In genomic region chr3:122432811-122433406, GRCm38 (mm10) we compare ENCODE assay signal across 15 mouse cellular contexts.
DNase-seq lines count a peak whose midpoint lies in the region; ATAC-seq and TF ChIP-seq lines count a peak whose summit lies in the region.
"Had no signal": no experiment of that assay in that cellular context is flagged by ENCODE, and none has a peak within 500 bp of the region (broad histone marks: within the 10 kb centered on the region; RNA-seq: fewer than 3 reads in every experiment).

No protein-coding gene starts in this region.

- peak; percentile 61 for ATAC-seq in kidney, embryonic 16.5 days (ENCODE audit: low FRiP score, low TSS enrichment)
- ATAC-seq in lung, postnatal 0 days, result peak; percentile 56
- ATAC-seq in erythroblast, adult 5-6 weeks (replicated peaks; ENCODE audit: low FRiP score, poor library complexity, severe bottlenecking), result no peak
- ATAC-seq: forebrain, embryonic 14.5 days had no signal

- peak; percentile 50 for DNase-seq in adrenal gland, postnatal 14 days
- no peak for DNase-seq in adrenal gland, adult 2 months
- no peak for DNase-seq in kidney, adult 9 months
- peak; percentile 64 for DNase-seq in adipocyte (ENCODE audit: low spot score)
- DNase-seq in lung, postnatal 0 days (ENCODE audit: low spot score), result peak; percentile 70
- DNase-seq in spleen, adult 12 weeks (ENCODE audit: low spot score), result no peak
- DNase-seq: cerebellum, adult 11-12 months; kidney, adult 18-20 months had no signal

- H3K27ac ChIP-seq in kidney, embryonic 16.5 days (ENCODE audit: low read length), result peak overlapping the region; percentile 51; the same call in 1 of the 2 replicates
- H3K27ac ChIP-seq in lung, postnatal 0 days (ENCODE audit: low read length), result no peak overlapping the region
- H3K27ac ChIP-seq: heart, embryonic 10.5 days; hindbrain, embryonic 10.5 days; limb, embryonic 10.5 days; macrophage had no signal

- H3K4me2 ChIP-seq in kidney, embryonic 16.5 days (replicated peaks; ENCODE audit: low read depth, low read length), result no peak overlapping the region
- H3K4me2 ChIP-seq in lung, postnatal 0 days (replicated peaks; ENCODE audit: low read depth, low read length), result no peak overlapping the region

- no peaks in the 10 kb centered on the region for H3K36me3 ChIP-seq in kidney, embryonic 16.5 days (ENCODE audit: insufficient read depth, low read length)
- no peaks in the 10 kb centered on the region for H3K36me3 ChIP-seq in lung, postnatal 0 days (ENCODE audit: insufficient read depth, low read length)
- H3K36me3 ChIP-seq: heart, embryonic 10.5 days; limb, embryonic 10.5 days had no signal

- H3K4me3 ChIP-seq in kidney, embryonic 16.5 days (ENCODE audit: low read length), result no peak overlapping the region
- no peak overlapping the region for H3K4me3 ChIP-seq in lung, postnatal 0 days (ENCODE audit: low read depth, low read length)
- H3K4me3 ChIP-seq: heart, embryonic 10.5 days; hindbrain, embryonic 10.5 days; limb, embryonic 10.5 days had no signal

- TF ChIP-seq CTCF in lung, postnatal 0 days (IDR thresholded peaks at IDR 0.05), result no peak

- WGBS in kidney, embryonic 16.5 days, result 16% methylated on average over 9 of the region's 9 CpGs
- 31% methylated on average over 9 of the region's 9 CpGs for WGBS in lung, postnatal 0 days

- H3K9ac ChIP-seq in kidney, embryonic 16.5 days (replicated peaks; ENCODE audit: low read length), result no peak overlapping the region
- no peak overlapping the region for H3K9ac ChIP-seq in lung, postnatal 0 days (replicated peaks; ENCODE audit: low read depth)

- no peaks in the 10 kb centered on the region for H3K27me3 ChIP-seq in kidney, embryonic 16.5 days (ENCODE audit: insufficient read depth, low read length)
- H3K27me3 ChIP-seq in lung, postnatal 0 days (replicated peaks; ENCODE audit: insufficient read depth, low read length), result no peaks in the 10 kb centered on the region

- TF ChIP-seq EP300 in lung, postnatal 0 days (IDR thresholded peaks at IDR 0.05), result peak; percentile 39

- H3K4me1 ChIP-seq in kidney, embryonic 16.5 days (ENCODE audit: insufficient read depth, low read length), result peaks cover 20% of the 10 kb centered on the region
- no peaks in the 10 kb centered on the region for H3K4me1 ChIP-seq in lung, postnatal 0 days (ENCODE audit: insufficient read depth, low read depth, low read length)

- no peaks in the 10 kb centered on the region for H3K9me3 ChIP-seq in kidney, embryonic 16.5 days (ENCODE audit: low read length)
- H3K9me3 ChIP-seq in lung, postnatal 0 days (ENCODE audit: low read length), result no peaks in the 10 kb centered on the region
- H3K9me3 ChIP-seq: heart, embryonic 10.5 days; hindbrain, embryonic 10.5 days; limb, embryonic 10.5 days had no signal

Comparison
In these comparisons a context has a peak if more than half of its experiments do, and no peak if none do; other contexts are left out.
1. DNase-seq: peak in adrenal gland, postnatal 14 days (single experiment), adipocyte (single experiment) and lung, postnatal 0 days (single experiment); none in adrenal gland, adult 2 months (single experiment), kidney, adult 9 months (single experiment) and spleen, adult 12 weeks (single experiment).